Mouse (Mus musculus): ENCODE measurements around the gene Vgll3. TPM values are rescaled to one million over a fixed set of nuclear protein-coding genes. Genes with fewer than 3 reads are reported as not detected.

The Vgll3 gene
- polyA plus RNA-seq (2012; rRNA removed): 4.0 and 15.6 TPM in 2 replicates

DNA sequence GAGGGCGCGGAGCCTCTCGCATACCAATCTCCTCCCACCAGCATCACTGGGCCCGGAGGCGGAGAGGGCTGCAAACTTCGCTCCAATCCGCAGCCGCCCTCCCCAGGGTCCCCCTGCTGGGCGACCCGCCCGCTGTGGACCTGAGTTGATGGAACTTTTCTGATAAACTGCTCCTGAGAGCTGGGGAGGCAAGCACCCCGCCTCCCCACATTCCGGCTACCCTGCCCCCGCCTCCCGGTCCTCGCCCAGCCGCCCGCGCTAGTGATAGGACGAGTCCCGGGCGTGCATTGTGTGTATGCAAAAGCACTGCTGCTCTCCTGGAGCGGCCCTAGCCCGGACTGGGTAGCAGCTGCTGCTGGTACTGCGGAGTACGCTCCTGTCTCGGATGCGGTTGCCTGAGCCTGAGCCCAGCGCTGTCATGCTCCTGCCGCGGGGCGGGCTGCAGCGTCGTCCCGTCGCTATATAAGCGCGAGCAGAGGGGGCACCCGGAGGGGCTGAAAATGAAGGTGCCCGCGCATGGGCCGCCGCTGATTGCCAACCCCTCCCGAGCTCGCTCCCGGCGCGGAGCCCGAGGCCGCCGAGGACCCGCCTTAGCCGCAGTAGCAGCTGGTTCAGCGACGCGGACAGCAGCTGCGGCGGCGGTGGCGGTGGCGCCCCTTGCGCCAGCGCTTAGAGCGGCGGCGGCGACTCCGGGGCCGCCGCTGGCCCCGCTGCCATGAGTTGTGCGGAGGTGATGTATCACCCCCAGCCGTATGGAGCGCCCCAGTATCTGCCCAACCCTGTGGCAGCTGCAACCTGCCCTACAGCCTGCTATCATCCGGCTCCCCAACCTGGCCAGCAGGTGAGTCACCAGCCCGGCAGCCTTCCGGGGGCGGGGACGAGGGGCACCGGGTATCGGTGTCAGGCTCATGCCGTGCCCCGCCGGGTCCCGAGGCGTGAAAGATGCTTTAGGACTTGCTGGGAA is at the start of gene Vgll3:
Gene Vgll3, plus strand, starts transcription at position 340 of the 964 bp plus-strand sequence.
- DNase-seq (ENCODE audit: low read depth): no peak

DNA sequence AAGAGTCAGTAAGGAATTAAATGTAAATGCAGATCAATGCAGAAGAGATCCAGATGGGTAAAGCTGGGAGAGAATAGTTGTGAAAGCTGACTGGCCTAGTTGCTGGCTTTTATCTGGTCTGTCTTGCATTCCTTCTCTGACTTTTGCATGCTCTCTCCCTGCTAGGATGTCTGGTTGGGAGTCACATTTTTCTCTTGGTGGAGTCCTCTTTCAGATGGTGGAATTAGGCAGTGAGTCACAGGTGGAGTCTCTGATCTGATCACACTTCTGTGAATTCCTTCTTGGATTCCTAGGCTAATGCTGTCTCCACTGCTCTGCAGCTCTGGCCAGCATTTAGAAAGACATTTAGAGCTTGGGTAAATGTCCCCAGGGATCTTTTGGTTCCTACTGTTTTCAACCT is 49.1 kb upstream of the Vgll3 start:
- DNase-seq (ENCODE audit: low read depth): no peak

GRCm38 (mm10) chr16:65785959-65786358 is 29.1 kb upstream of the Vgll3 start:
- no peak for DNase-seq (ENCODE audit: low read depth)

- DNase-seq (ENCODE audit: low read depth): no peak
Measured at GRCm38 (mm10) chr16:65816059-65816458, 1.0 kb downstream of the Vgll3 start.

DNA sequence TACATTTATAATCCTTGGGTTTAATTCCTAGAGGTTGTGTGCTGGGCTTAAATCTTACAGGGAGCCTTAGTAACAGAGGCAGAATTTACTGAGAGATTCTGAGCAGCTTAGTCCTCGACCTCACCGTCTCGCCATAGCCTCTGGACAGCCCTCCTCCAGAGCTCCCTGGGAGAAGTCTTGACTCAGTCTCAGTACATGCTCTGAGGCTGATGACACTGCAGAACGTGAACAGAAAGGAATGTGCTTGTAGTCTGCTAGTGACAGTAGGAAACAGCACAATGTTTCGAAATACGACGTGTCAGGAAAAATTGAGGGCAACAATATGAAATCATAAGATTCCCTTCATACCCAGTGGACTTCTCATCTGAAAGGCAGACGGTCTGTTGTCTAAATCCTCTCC is 3.7 kb downstream of the Vgll3 start:
- no peak for DNase-seq (ENCODE audit: low read depth)

DNA sequence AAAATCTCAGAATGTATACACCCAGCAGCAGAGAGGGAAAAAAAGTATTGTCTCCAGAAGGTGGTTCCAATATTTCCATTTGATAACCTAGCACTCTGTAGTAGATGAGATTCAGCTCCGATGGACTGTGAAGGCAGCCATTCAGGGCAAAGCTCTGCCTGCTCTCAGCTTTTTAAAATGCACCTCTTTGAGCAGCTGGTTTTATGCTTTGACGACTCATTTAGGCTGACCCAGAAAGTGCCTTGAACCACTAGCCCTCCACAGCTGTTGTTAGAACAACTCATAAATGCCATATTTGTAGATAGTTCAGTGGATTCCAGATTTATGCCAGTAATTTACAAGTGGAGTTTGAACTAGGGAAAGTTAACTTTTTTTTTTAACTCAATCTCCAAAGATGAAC is 5.7 kb downstream of the Vgll3 start:
- no peak for DNase-seq (ENCODE audit: low read depth)

GRCm38 (mm10) chr16:65823721-65824120 is 8.7 kb downstream of the Vgll3 start:
- DNase-seq (ENCODE audit: low read depth): no peak

- DNase-seq (ENCODE audit: low read depth): no peak
Measured at GRCm38 (mm10) chr16:65828141-65828565, 13.1 kb downstream of the Vgll3 start.

DNA sequence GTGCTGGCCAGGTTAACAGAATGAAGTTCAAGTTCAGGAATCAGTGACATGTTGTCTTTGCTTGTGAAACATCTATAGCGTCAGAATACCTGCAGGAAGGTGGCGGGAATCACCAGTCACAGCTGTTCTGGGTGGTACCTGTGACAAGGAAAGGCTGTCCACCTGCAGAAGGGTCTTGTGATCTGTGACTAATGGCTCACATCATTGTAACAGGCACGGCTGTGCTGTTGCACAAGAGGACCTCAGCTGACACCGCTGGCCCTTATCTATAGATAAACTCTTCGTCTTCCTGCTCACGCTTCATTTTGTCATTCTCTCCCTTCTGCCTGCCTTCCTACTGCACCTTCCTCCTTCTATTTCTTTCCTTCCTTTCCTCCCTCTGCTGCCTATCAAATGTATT is 14.0 kb downstream of the Vgll3 start:
- DNase-seq (ENCODE audit: low read depth): no peak

DNA sequence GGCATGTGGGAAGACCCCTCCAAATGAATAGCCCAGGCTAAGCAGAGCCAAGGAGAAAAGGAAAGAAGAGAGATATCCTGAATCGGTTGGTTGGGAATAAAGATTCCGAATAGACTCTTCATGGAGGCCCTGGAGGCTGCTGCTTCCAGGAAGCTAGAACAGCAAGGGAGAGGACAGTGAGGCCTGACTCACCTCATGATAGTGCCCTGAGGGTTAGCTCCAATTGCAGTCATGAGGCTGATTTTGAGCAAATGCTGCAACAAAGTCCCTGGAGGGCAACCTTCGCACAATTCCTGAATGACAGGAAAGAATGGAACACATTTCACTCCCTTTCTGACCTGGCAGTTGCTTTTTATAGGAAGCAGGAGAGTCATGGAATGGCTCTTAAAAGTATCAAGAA is 19.7 kb downstream of the Vgll3 start:
- DNase-seq (ENCODE audit: low read depth): no peak

- DNase-seq (ENCODE audit: low read depth): no peak
Measured at GRCm38 (mm10) chr16:65850126-65850525, 35.1 kb downstream of the Vgll3 start.

- no peak for DNase-seq (ENCODE audit: low read depth)
Measured at GRCm38 (mm10) chr16:65864471-65864870, 49.4 kb downstream of the Vgll3 start.

GRCm38 (mm10) chr16:65867927-65868326 is 52.9 kb downstream of the Vgll3 start:
- no peak for DNase-seq (ENCODE audit: low read depth)

DNA sequence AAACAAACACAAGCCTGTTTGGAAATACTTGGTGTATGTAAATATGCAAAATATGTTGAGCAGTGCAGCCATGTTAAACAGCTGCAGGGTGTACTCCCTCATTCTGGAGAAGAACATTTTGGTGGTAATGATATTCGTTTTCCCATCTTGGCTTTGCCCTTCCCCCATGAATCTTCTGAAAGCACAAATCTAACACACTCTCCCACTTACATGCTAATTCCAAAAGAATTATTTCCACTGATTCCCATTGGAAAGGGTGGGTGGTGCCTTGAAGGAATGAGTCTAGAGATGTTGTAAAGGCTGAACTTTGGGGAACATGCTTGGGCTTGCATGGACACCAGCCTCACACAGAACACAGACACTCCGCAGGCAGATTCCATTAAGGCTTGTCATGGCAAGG is 53.9 kb downstream of the Vgll3 start:
- DNase-seq (ENCODE audit: low read depth): peak; percentile 8

DNA sequence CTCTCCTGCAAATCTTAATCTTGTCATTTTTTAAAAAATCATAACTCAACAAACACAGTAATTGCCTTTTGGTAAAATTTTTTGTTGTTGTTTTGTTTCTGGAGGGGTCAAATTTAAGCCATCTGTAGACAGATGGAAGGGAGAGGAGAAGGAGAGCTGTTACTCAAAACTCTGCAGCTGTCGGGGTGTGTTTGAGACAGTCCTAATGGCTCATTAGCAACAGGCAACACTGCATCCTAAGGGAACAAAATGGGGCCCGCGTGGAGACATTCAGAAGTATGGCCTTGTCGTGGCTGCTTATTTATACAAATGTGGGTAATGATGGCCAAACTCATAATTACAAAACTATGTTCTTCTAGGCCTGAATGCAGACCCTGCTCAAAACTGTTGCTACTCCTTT is 73.9 kb downstream of the Vgll3 start:
- no peak for DNase-seq (ENCODE audit: low read depth)
